Comparison of ENCODE assay signal across 24 mouse cellular contexts in the genomic region with DNA sequence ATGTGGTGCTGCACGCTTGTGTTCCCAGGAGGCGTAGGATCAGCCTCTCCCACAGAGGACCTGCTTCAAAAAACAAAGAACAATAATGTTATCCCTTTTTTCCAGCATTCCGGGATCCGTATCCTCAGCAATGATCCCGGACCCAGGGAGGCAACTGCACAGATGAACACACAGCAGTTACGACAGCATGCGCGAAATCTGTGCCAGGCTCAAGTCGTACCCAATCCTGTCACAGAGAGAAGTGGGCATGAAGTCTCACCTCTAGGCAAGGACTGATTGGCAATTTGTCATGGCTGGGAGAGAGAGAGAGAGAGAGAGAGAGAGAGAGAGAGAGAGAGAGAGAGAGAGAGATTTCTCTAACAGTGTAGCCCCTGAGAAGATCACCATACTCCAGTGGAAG. TPM values are rescaled to one million over a fixed set of nuclear protein-coding genes. Genes with fewer than 3 reads are reported as not detected.
DNase-seq lines count a peak whose midpoint lies in the region; ATAC-seq and TF ChIP-seq lines count a peak whose summit lies in the region.
"Had no signal": no experiment of that assay in that cellular context is flagged by ENCODE, and none has a peak within 500 bp of the region (broad histone marks: within the 10 kb centered on the region; RNA-seq: fewer than 3 reads in every experiment).

No protein-coding gene starts in this region.

- ATAC-seq in hindbrain, embryonic 16.5 days = peak; percentile 45; the same call in 1 of the 2 replicates
- ATAC-seq in hindbrain, embryonic 14.5 days (ENCODE audit: low FRiP score) = no peak
- no peak for ATAC-seq in intestine, postnatal 0 days
- ATAC-seq: activated CD4-positive, CD25-positive, alpha-beta regulatory T cell, adult 4 months; forebrain, embryonic 16.5 days had no signal

- no peak overlapping the region for H3K9ac ChIP-seq in hindbrain, embryonic 16.5 days (ENCODE audit: low read depth, low read length)
- no peak overlapping the region for H3K9ac ChIP-seq in hindbrain, embryonic 14.5 days
- no peak overlapping the region for H3K9ac ChIP-seq in intestine, postnatal 0 days (ENCODE audit: low read depth, low read length)
- H3K9ac ChIP-seq: hindbrain, embryonic 13.5 days; limb, embryonic 15.5 days; liver, embryonic 15.5 days had no signal

- H3K4me1 ChIP-seq in hindbrain, embryonic 16.5 days (ENCODE audit: control insufficient read depth, insufficient read depth, low read depth, low read length) = no peaks in the 10 kb centered on the region
- H3K4me1 ChIP-seq in hindbrain, embryonic 14.5 days (replicated peaks; ENCODE audit: control insufficient read depth, insufficient read depth, low read length) = no peaks in the 10 kb centered on the region
- no peaks in the 10 kb centered on the region for H3K4me1 ChIP-seq in intestine, postnatal 0 days (replicated peaks; ENCODE audit: control insufficient read depth, insufficient read depth, low read length)
- H3K4me1 ChIP-seq in embryonic facial prominence, embryonic 10.5 days = no peaks in the 10 kb centered on the region
- H3K4me1 ChIP-seq: hindbrain, embryonic 13.5 days; limb, embryonic 15.5 days; liver, embryonic 15.5 days; midbrain, embryonic 10.5 days had no signal

- TF ChIP-seq POLR2A in brain, embryonic 14.5 days (IDR thresholded peaks at IDR 0.05; ENCODE audit: borderline replicate concordance, extremely low read depth, insufficient read depth, insufficient read length, poor library complexity, severe bottlenecking) = no peak

- no peak for TF ChIP-seq CTCF in brain, embryonic 14.5 days (IDR thresholded peaks at IDR 0.05; ENCODE audit: borderline replicate concordance, extremely low read depth, insufficient read depth, insufficient read length)
- TF ChIP-seq CTCF in intestine, postnatal 0 days (IDR thresholded peaks at IDR 0.05; ENCODE audit: low read depth) = no peak

- 70% methylated on average over 9 of the region's 9 CpGs for WGBS in hindbrain, embryonic 16.5 days
- 86% methylated on average over 9 of the region's 9 CpGs for WGBS in hindbrain, embryonic 14.5 days
- 95% methylated on average over 9 of the region's 9 CpGs for WGBS in intestine, postnatal 0 days
- WGBS in embryonic facial prominence, embryonic 10.5 days = 92% methylated on average over 9 of the region's 9 CpGs

- no peak overlapping the region for H3K4me3 ChIP-seq in hindbrain, embryonic 16.5 days (ENCODE audit: low read length)
- H3K4me3 ChIP-seq in hindbrain, embryonic 14.5 days (replicated peaks; ENCODE audit: low read length) = no peak overlapping the region
- H3K4me3 ChIP-seq in intestine, postnatal 0 days (ENCODE audit: low read depth, low read length) = no peak overlapping the region
- H3K4me3 ChIP-seq in embryonic facial prominence, embryonic 10.5 days = no peak overlapping the region
- H3K4me3 ChIP-seq: hindbrain, embryonic 13.5 days; layer of hippocampus, adult 2 months; limb, embryonic 15.5 days; liver, embryonic 15.5 days; midbrain, embryonic 10.5 days had no signal

- no peaks in the 10 kb centered on the region for H3K27me3 ChIP-seq in hindbrain, embryonic 16.5 days (replicated peaks; ENCODE audit: control insufficient read depth, insufficient read depth, low read length)
- no peaks in the 10 kb centered on the region for H3K27me3 ChIP-seq in hindbrain, embryonic 14.5 days (ENCODE audit: control insufficient read depth, insufficient read depth, low read length)
- H3K27me3 ChIP-seq in intestine, postnatal 0 days (replicated peaks; ENCODE audit: control insufficient read depth, insufficient read depth, low read length) = no peaks in the 10 kb centered on the region
- no peaks in the 10 kb centered on the region for H3K27me3 ChIP-seq in embryonic facial prominence, embryonic 10.5 days (replicated peaks; ENCODE audit: low read depth, poor library complexity, severe bottlenecking)
- H3K27me3 ChIP-seq: hindbrain, embryonic 13.5 days; limb, embryonic 15.5 days had no signal

- no peak overlapping the region; the same call in 1 of the 2 replicates for H3K27ac ChIP-seq in hindbrain, embryonic 16.5 days (ENCODE audit: low read depth, low read length)
- no peak overlapping the region for H3K27ac ChIP-seq in hindbrain, embryonic 14.5 days
- no peak overlapping the region for H3K27ac ChIP-seq in intestine, postnatal 0 days (ENCODE audit: low read depth, low read length)
- no peak overlapping the region for H3K27ac ChIP-seq in embryonic facial prominence, embryonic 10.5 days (replicated peaks)
- H3K27ac ChIP-seq: hindbrain, embryonic 13.5 days; layer of hippocampus, adult 2 months; limb, embryonic 15.5 days; liver, embryonic 15.5 days; macrophage; midbrain, embryonic 10.5 days; stomach, postnatal 0 days had no signal

- DNase-seq in hindbrain, embryonic 14.5 days (ENCODE audit: low spot score) = no peak
- DNase-seq in brain, embryonic 14.5 days (ENCODE audit: low read depth) = peak; percentile 13
- peak; percentile 79 for DNase-seq in cerebellum, adult 8-10 months
- peak; percentile 14 for DNase-seq in layer of hippocampus, adult 9-11 months
- DNase-seq in right cerebral cortex, postnatal 36 days (ENCODE audit: low spot score in 2 of 2) = no peak
- no peak for DNase-seq in embryonic facial prominence, embryonic 10.5 days (ENCODE audit: low spot score)
- DNase-seq: heart, postnatal 14 days; kidney, adult 11 months; kidney, postnatal 10 days; thymus, postnatal 36 days had no signal

- H3K36me3 ChIP-seq in hindbrain, embryonic 16.5 days (ENCODE audit: control insufficient read depth, insufficient read depth, low read length) = no peaks in the 10 kb centered on the region
- H3K36me3 ChIP-seq in hindbrain, embryonic 14.5 days (replicated peaks; ENCODE audit: control insufficient read depth, insufficient read depth) = no peaks in the 10 kb centered on the region
- H3K36me3 ChIP-seq in intestine, postnatal 0 days (ENCODE audit: control insufficient read depth, insufficient read depth) = no peaks in the 10 kb centered on the region
- no peaks in the 10 kb centered on the region for H3K36me3 ChIP-seq in embryonic facial prominence, embryonic 10.5 days (replicated peaks)
- H3K36me3 ChIP-seq: G1E; hindbrain, embryonic 13.5 days; limb, embryonic 15.5 days; liver, embryonic 15.5 days; midbrain, embryonic 10.5 days had no signal

- no peaks in the 10 kb centered on the region for H3K9me3 ChIP-seq in hindbrain, embryonic 16.5 days (ENCODE audit: control insufficient read depth, low read length)
- no peaks in the 10 kb centered on the region for H3K9me3 ChIP-seq in hindbrain, embryonic 14.5 days (ENCODE audit: control insufficient read depth, low read length)
- H3K9me3 ChIP-seq in intestine, postnatal 0 days (ENCODE audit: control insufficient read depth) = no peaks in the 10 kb centered on the region
- H3K9me3 ChIP-seq in embryonic facial prominence, embryonic 10.5 days = no peaks in the 10 kb centered on the region
- H3K9me3 ChIP-seq: G1E; hindbrain, embryonic 13.5 days; limb, embryonic 15.5 days; liver, embryonic 15.5 days; midbrain, embryonic 10.5 days had no signal

- H3K4me2 ChIP-seq in hindbrain, embryonic 16.5 days (ENCODE audit: low read length) = no peak overlapping the region
- H3K4me2 ChIP-seq in hindbrain, embryonic 14.5 days (replicated peaks) = no peak overlapping the region
- H3K4me2 ChIP-seq in intestine, postnatal 0 days (replicated peaks; ENCODE audit: low read depth) = no peak overlapping the region
- H3K4me2 ChIP-seq: heart, embryonic 11.5 days; hindbrain, embryonic 13.5 days; limb, embryonic 15.5 days; liver, embryonic 15.5 days had no signal

RNA-seq across cellular contexts. Expression of gene Fa2h, which starts 31.0 kb away (rescaled TPM):
- polyA plus RNA-seq in hindbrain, embryonic 16.5 days (2015; fragmentation: Nextera tagmentation; extraction: Ambion mirVana) = 0.85 and 1.5 TPM in 2 replicates
- polyA plus RNA-seq in hindbrain, embryonic 14.5 days (2014; fragmentation: Nextera tagmentation; extraction: Ambion mirVana) = 0.74 and 0.93 TPM in 2 replicates
- 0.20 and 0.37 TPM in 2 replicates for polyA plus RNA-seq in brain, embryonic 14.5 days (2012; rRNA removed)
- 0.50 and 2.6 TPM in 2 replicates for polyA plus RNA-seq in intestine, postnatal 0 days (2015; fragmentation: Nextera tagmentation; extraction: Ambion mirVana)
- 0.09 TPM in 1 of 2 replicates, not detected in the other for polyA plus RNA-seq in embryonic facial prominence, embryonic 10.5 days (2016; fragmentation: Nextera tagmentation; extraction: Ambion mirVana)
- polyA plus RNA-seq: forebrain, embryonic 16.5 days; G1E; liver, embryonic 15.5 days; macrophage; neural tube, embryonic 11.5 days had no signal

Comparison
In these comparisons a context has a peak if more than half of its experiments do, and no peak if none do; other contexts are left out.
1. DNase-seq: peak in brain, embryonic 14.5 days (single experiment), cerebellum, adult 8-10 months (single experiment) and layer of hippocampus, adult 9-11 months (single experiment); none in hindbrain, embryonic 14.5 days (single experiment), right cerebral cortex, postnatal 36 days (0 of 2) and embryonic facial prominence, embryonic 10.5 days (single experiment).